In the genomic region with DNA sequence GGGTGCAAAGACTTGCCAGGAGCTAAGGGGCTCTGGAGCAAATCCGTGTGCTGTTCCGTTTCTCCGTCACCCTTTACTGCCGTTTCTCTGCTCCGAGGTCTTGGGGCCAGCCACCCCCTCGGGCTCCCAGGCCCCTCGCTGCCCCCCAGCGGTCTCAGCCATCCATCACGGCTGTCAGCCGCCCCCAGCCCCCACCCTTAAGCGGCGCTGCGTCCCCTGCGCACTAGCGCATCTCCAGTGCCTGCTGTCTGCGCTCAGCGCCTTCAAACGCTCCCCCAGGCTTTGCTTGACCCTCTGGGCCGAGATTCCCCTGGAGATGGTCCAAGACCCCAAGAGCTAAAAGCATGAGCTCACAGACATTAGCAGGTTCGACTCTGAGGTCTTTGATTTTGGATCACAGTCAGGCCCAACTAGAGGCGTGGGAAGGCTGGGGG, we compare ENCODE assay signal across 9 mouse cellular contexts. TPM values are rescaled to one million over a fixed set of nuclear protein-coding genes. Genes with fewer than 3 reads are reported as not detected.
DNase-seq lines count a peak whose midpoint lies in the region; ATAC-seq and TF ChIP-seq lines count a peak whose summit lies in the region.
"Had no signal": no experiment of that assay in that cellular context is flagged by ENCODE, and none has a peak within 500 bp of the region (broad histone marks: within the 10 kb centered on the region; RNA-seq: fewer than 3 reads in every experiment).

No protein-coding gene starts in this region.

- H3K9me3 ChIP-seq in forebrain, embryonic 16.5 days (ENCODE audit: control insufficient read depth, low read length): no peaks in the 10 kb centered on the region
- H3K9me3 ChIP-seq in midbrain, embryonic 12.5 days: no peaks in the 10 kb centered on the region
- H3K9me3 ChIP-seq: heart, embryonic 10.5 days had no signal

- peaks cover 36% of the 10 kb centered on the region for H3K4me1 ChIP-seq in testis, adult 2 months (ENCODE audit: control insufficient read depth, insufficient read depth, low read length)
- peaks cover 43% of the 10 kb centered on the region for H3K4me1 ChIP-seq in forebrain, embryonic 16.5 days (replicated peaks; ENCODE audit: control insufficient read depth, insufficient read depth, low read length)
- peaks cover 53% of the 10 kb centered on the region for H3K4me1 ChIP-seq in midbrain, embryonic 12.5 days

- peak overlapping the region; percentile 84 for H3K4me2 ChIP-seq in forebrain, embryonic 16.5 days (ENCODE audit: low read length)
- peak overlapping the region; percentile 67 for H3K4me2 ChIP-seq in midbrain, embryonic 12.5 days (replicated peaks)

- ATAC-seq in forebrain, embryonic 16.5 days: no peak
- no peak for ATAC-seq in midbrain, embryonic 12.5 days (ENCODE audit: low FRiP score, low read depth)

- no peak for TF ChIP-seq POLR2A in testis, adult 2 months (IDR thresholded peaks at IDR 0.05; ENCODE audit: control insufficient read depth, low read depth, low read length)

- no peaks in the 10 kb centered on the region for H3K36me3 ChIP-seq in testis, adult 2 months (ENCODE audit: control insufficient read depth, insufficient read depth, low read length)
- H3K36me3 ChIP-seq in forebrain, embryonic 16.5 days (ENCODE audit: control insufficient read depth, insufficient read depth): no peaks in the 10 kb centered on the region
- no peaks in the 10 kb centered on the region for H3K36me3 ChIP-seq in midbrain, embryonic 12.5 days
- H3K36me3 ChIP-seq: heart, embryonic 10.5 days had no signal

- DNase-seq in testis, postnatal 10 days (ENCODE audit: low spot score): no peak
- DNase-seq in heart, adult 9 months (ENCODE audit: low spot score in 2 of 2): no peak
- DNase-seq in embryo, embryonic 10.5 days (ENCODE audit: low spot score): no peak
- no peak for DNase-seq in liver
- DNase-seq: thymus, adult 18-20 months had no signal

- 1% methylated on average over 20 of the region's 21 CpGs for WGBS in forebrain, embryonic 16.5 days
- 2% methylated on average over 21 of the region's 21 CpGs for WGBS in midbrain, embryonic 12.5 days

- peak overlapping the region; percentile 67 for H3K4me3 ChIP-seq in testis, adult 2 months (ENCODE audit: control insufficient read depth, low read depth, low read length)
- H3K4me3 ChIP-seq in forebrain, embryonic 16.5 days (replicated peaks; ENCODE audit: low read length): peak overlapping the region; percentile 51
- peak overlapping the region; percentile 49 for H3K4me3 ChIP-seq in midbrain, embryonic 12.5 days

- no peak overlapping the region for H3K27ac ChIP-seq in testis, adult 2 months (ENCODE audit: control insufficient read depth, insufficient read depth, low read depth, low read length)
- no peak overlapping the region for H3K27ac ChIP-seq in forebrain, embryonic 16.5 days (ENCODE audit: low read length)
- H3K27ac ChIP-seq in midbrain, embryonic 12.5 days (replicated peaks): 0 out of 2 replicates have a peak overlapping the region, but pooled peaks have one; percentile 76
- H3K27ac ChIP-seq: heart, embryonic 10.5 days had no signal

- TF ChIP-seq CTCF in testis, adult 2 months (IDR thresholded peaks at IDR 0.05; ENCODE audit: control insufficient read depth, insufficient read depth, insufficient replicate concordance, low read depth, low read length): no peak

- H3K27me3 ChIP-seq in testis, adult 2 months (ENCODE audit: control insufficient read depth, insufficient read depth, low read length): no peaks in the 10 kb centered on the region
- H3K27me3 ChIP-seq in forebrain, embryonic 16.5 days (replicated peaks; ENCODE audit: control insufficient read depth, insufficient read depth, low read length): peaks cover 36% of the 10 kb centered on the region
- peaks cover 90% of the 10 kb centered on the region for H3K27me3 ChIP-seq in midbrain, embryonic 12.5 days

- peak overlapping the region; percentile 42; the same call in 1 of the 2 replicates for H3K9ac ChIP-seq in forebrain, embryonic 16.5 days (replicated peaks; ENCODE audit: low read depth, low read length)
- H3K9ac ChIP-seq in midbrain, embryonic 12.5 days (replicated peaks): peak overlapping the region; percentile 57; the same call in 1 of the 2 replicates

RNA-seq across cellular contexts. Expression of gene Slc12a5, which starts 8.8 kb away (rescaled TPM):
- 15.9 and 16.6 TPM in 2 replicates for polyA plus RNA-seq in testis, adult 2 months (2012; rRNA removed)
- polyA plus RNA-seq in forebrain, embryonic 16.5 days (2015; fragmentation: Nextera tagmentation; extraction: Ambion mirVana): 13.1 and 22.4 TPM in 2 replicates
- 8.1 and 9.9 TPM in 2 replicates for polyA plus RNA-seq in midbrain, embryonic 12.5 days (2016; fragmentation: Nextera tagmentation; extraction: Ambion mirVana)

RNA-seq across cellular contexts. Expression of gene Mmp9, which starts 28.8 kb away (rescaled TPM):
- polyA plus RNA-seq in testis, adult 2 months (2012; rRNA removed): 0.37 and 0.61 TPM in 2 replicates
- polyA plus RNA-seq in forebrain, embryonic 16.5 days (2015; fragmentation: Nextera tagmentation; extraction: Ambion mirVana): 16.9 and 20.6 TPM in 2 replicates
- 6.2 and 7.5 TPM in 2 replicates for polyA plus RNA-seq in midbrain, embryonic 12.5 days (2016; fragmentation: Nextera tagmentation; extraction: Ambion mirVana)

RNA-seq across cellular contexts. Expression of gene Zfp335, which starts 57.8 kb away (rescaled TPM):
- polyA plus RNA-seq in testis, adult 2 months (2012; rRNA removed): 9.8 and 10.6 TPM in 2 replicates
- 16.2 and 19.9 TPM in 2 replicates for polyA plus RNA-seq in forebrain, embryonic 16.5 days (2015; fragmentation: Nextera tagmentation; extraction: Ambion mirVana)
- polyA plus RNA-seq in midbrain, embryonic 12.5 days (2016; fragmentation: Nextera tagmentation; extraction: Ambion mirVana): 17.5 and 17.7 TPM in 2 replicates
